In the genomic region with DNA sequence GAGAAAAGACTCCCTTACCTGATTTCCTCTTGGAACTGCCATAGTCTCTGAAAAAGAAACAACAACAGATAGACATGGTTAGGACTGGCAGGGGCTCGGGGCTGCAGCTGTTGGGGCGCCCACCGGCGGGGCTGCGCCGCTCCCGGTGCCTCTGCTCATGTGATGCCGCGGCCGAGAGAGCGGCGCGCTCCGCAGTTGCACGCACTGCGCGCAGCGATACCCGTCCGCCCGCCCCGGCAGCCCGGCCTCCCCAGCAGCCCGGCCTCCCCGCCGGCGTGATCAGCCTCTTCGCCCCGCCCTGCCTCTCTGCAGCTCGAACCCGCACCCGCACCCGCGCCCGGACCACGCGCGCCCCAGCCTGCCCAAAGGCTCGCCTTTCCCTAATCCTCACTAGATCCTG, we compare ENCODE assay signal across 8 mouse cellular contexts.
DNase-seq lines count a peak whose midpoint lies in the region; ATAC-seq and TF ChIP-seq lines count a peak whose summit lies in the region.

No protein-coding gene starts in this region.

- H3K4me3 ChIP-seq in intestine, postnatal 0 days (ENCODE audit: low read depth, low read length), result peak overlapping the region; percentile 36
- H3K4me3 ChIP-seq in midbrain, embryonic 15.5 days, result peak overlapping the region; percentile 40

- H3K4me2 ChIP-seq in intestine, postnatal 0 days (replicated peaks; ENCODE audit: low read depth), result peak overlapping the region; percentile 63
- H3K4me2 ChIP-seq in midbrain, embryonic 15.5 days, result peak overlapping the region; percentile 80

- H3K36me3 ChIP-seq in intestine, postnatal 0 days (ENCODE audit: control insufficient read depth, insufficient read depth), result no peaks in the 10 kb centered on the region; the same call in 1 of the 2 replicates
- H3K36me3 ChIP-seq in midbrain, embryonic 15.5 days (replicated peaks), result no peaks in the 10 kb centered on the region

- no peak for DNase-seq in frontal cortex, postnatal 10 days (ENCODE audit: low spot score in 2 of 2)
- peak; percentile 31 for DNase-seq in thymus, postnatal 14 days
- no peak for DNase-seq in thymus, postnatal 25 days
- DNase-seq in thymus, postnatal 0 days (ENCODE audit: low spot score), result no peak
- DNase-seq in urinary bladder, postnatal 36 days (ENCODE audit: low spot score in 2 of 2), result no peak

- ATAC-seq in frontal cortex, adult (ENCODE audit: low TSS enrichment), result peak; percentile 80
- no peak for ATAC-seq in intestine, postnatal 0 days
- peak; percentile 38; the same call in 1 of the 2 replicates for ATAC-seq in midbrain, embryonic 15.5 days (replicated peaks)

- WGBS in intestine, postnatal 0 days, result 7% methylated on average over 27 of the region's 39 CpGs
- WGBS in midbrain, embryonic 15.5 days, result under 1% methylated on average over 35 of the region's 39 CpGs

- no peak for TF ChIP-seq CTCF in intestine, postnatal 0 days (IDR thresholded peaks at IDR 0.05; ENCODE audit: low read depth)

- H3K9me3 ChIP-seq in intestine, postnatal 0 days (ENCODE audit: control insufficient read depth), result no peaks in the 10 kb centered on the region
- H3K9me3 ChIP-seq in midbrain, embryonic 15.5 days, result no peaks in the 10 kb centered on the region

- no peaks in the 10 kb centered on the region for H3K4me1 ChIP-seq in intestine, postnatal 0 days (replicated peaks; ENCODE audit: control insufficient read depth, insufficient read depth, low read length)
- peaks cover 22% of the 10 kb centered on the region for H3K4me1 ChIP-seq in midbrain, embryonic 15.5 days

- peaks cover 16% of the 10 kb centered on the region; the same call in 1 of the 2 replicates for H3K27me3 ChIP-seq in intestine, postnatal 0 days (replicated peaks; ENCODE audit: control insufficient read depth, insufficient read depth, low read length)
- peaks cover 41% of the 10 kb centered on the region for H3K27me3 ChIP-seq in midbrain, embryonic 15.5 days (replicated peaks)

- no peak overlapping the region for H3K9ac ChIP-seq in intestine, postnatal 0 days (ENCODE audit: low read depth, low read length)
- H3K9ac ChIP-seq in midbrain, embryonic 15.5 days, result peak overlapping the region; percentile 28

- no peak overlapping the region for H3K27ac ChIP-seq in intestine, postnatal 0 days (ENCODE audit: low read depth, low read length)
- H3K27ac ChIP-seq in midbrain, embryonic 15.5 days, result no peak overlapping the region
